Mouse (Mus musculus): ENCODE data around the gene Tnfsf18. TPM values are rescaled to one million over a fixed set of nuclear protein-coding genes. Genes with fewer than 3 reads are reported as not detected.

Gene Tnfsf18
- polyA plus RNA-seq (2016; fragmentation: Nextera tagmentation; extraction: Ambion mirVana) = not detected in 2 replicates

DNA sequence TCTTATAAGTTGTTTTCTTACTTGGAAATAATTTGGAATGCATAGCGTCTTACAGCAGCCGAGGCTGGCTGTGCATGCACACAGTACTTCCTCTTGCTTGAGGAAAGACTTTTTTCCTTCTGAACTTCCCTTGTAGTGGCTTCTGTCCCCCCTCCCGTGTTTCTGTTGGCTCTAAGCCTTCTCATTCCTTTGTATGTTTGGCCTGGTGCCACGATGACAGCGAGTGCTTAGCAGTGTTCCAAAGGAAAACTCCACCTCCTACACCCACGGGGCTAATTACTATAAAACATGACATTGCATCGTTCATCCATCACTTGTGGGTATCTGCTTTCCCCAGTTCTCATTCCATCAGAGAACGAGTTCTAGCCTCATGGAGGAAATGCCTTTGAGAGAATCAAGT lies at the start of gene Tnfsf18:
Gene Tnfsf18, plus strand, starts transcription at position 313 of the 400 bp plus-strand sequence.
- ATAC-seq (ENCODE audit: low FRiP score) = no peak
- Histone ChIP-seq H3K4me3 (replicated peaks) (no peak within 1 kb of the TSS), H3K4me2 (no peak within 1 kb of the TSS), H3K36me3 (replicated peaks) (no peaks in the 10 kb centered on the region), H3K9ac (no peak within 1 kb of the TSS), H3K9me3 (no peaks in the 10 kb centered on the region), H3K4me1 (no peaks in the 10 kb centered on the region), H3K27ac (no peak within 1 kb of the TSS), H3K27me3 (no peaks in the 10 kb centered on the region)
- 60% methylated on average over 8 of the region's 8 CpGs for WGBS

DNA sequence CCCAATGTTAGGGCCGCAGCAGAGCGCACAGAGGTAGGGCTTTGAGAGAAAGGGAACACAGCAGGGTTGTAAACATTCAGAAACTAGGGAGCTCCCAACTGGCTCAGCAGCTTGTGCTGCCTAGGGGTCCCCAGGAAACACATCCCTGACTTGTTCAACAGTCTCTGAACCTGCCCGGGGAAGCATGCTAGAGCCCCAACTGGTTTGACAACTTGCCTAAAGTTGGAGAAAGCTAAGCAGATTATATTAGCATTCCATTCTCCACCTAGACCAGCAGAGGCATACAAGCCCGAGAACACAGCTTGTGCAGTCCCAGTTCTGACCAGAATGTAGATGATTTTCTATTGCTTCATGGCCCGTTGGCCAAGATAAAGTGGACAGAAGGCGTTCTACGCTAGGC lies 49.6 kb upstream of the Tnfsf18 start:
- WGBS = 77% methylated on average over 7 of the region's 7 CpGs
- Histone ChIP-seq H3K9me3 (no peaks in the 10 kb centered on the region), H3K36me3 (replicated peaks) (no peaks in the 10 kb centered on the region), H3K27me3 (no peaks in the 10 kb centered on the region), H3K4me2 (no peak overlapping the region), H3K4me3 (replicated peaks) (no peak overlapping the region), H3K4me1 (peaks cover 4% of the 10 kb centered on the region; the same call in 1 of the 2 replicates), H3K27ac (no peak overlapping the region), H3K9ac (no peak overlapping the region)
- no peak for ATAC-seq (ENCODE audit: low FRiP score)

DNA sequence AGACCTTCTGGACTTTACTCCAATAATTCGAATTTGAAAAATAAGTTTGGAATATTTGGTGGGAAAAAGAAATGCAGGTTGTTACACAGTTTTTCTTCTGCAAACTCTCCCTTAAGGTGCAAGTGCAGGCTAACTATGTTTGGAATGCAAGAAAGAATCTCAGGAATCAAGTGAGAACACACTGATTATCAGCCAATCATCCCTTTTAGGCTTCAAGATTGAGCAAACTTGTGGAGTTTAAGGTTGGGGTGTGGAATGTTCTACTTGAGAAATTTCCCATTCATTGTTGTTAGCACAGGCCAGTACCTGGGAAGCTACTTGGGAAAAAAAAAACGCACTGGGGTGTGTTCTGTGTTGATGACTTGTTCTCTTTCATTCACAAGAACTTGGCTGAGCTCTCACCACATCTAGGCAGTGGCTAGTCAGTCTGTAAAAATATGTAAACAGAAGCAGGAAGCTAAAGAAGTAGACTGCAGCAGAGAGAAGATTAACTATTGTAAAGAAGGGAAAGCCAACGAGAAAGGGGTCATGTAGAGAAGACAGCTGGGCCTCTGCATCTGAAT lies 42.7 kb upstream of the Tnfsf18 start:
- Histone ChIP-seq H3K36me3 (replicated peaks) (no peaks in the 10 kb centered on the region), H3K4me1 (no peaks in the 10 kb centered on the region), H3K27me3 (no peaks in the 10 kb centered on the region), H3K4me2 (no peak overlapping the region), H3K9me3 (peaks cover 3% of the 10 kb centered on the region; the same call in 1 of the 2 replicates), H3K9ac (no peak overlapping the region), H3K27ac (no peak overlapping the region), H3K4me3 (replicated peaks) (no peak overlapping the region)
- 59% methylated on average over 3 of the region's 3 CpGs for WGBS
- no peak for ATAC-seq (ENCODE audit: low FRiP score)

DNA sequence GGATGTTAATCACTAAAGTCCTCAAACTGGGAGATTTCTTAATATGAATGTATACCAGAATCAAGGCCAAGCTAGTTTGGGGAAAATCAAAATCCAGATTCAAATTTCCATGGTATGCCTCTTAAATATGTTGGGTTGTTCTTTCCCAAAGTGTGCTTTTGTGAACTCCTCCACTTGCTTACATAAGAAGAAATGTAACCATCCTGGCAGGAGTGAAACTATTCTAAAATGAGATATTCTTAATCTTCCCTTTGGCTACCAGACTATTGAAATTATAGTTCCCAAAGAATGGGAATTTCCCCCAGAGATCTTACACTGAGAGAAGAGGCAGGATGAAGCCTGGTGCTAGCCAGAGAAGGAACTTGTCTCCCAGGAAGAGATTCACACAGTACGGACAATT lies 42.2 kb upstream of the Tnfsf18 start:
- H3K27me3 ChIP-seq = no peaks in the 10 kb centered on the region
- WGBS = 92% methylated on average over 1 of the region's 1 CpGs
- H3K9me3 ChIP-seq = peaks cover 3% of the 10 kb centered on the region; the same call in 1 of the 2 replicates
- no peaks in the 10 kb centered on the region for H3K36me3 ChIP-seq (replicated peaks)
- no peak overlapping the region for H3K27ac ChIP-seq
- ATAC-seq (ENCODE audit: low FRiP score) = no peak
- H3K4me2 ChIP-seq = no peak overlapping the region
- no peak overlapping the region for H3K9ac ChIP-seq
- no peaks in the 10 kb centered on the region for H3K4me1 ChIP-seq
- H3K4me3 ChIP-seq (replicated peaks) = no peak overlapping the region

DNA sequence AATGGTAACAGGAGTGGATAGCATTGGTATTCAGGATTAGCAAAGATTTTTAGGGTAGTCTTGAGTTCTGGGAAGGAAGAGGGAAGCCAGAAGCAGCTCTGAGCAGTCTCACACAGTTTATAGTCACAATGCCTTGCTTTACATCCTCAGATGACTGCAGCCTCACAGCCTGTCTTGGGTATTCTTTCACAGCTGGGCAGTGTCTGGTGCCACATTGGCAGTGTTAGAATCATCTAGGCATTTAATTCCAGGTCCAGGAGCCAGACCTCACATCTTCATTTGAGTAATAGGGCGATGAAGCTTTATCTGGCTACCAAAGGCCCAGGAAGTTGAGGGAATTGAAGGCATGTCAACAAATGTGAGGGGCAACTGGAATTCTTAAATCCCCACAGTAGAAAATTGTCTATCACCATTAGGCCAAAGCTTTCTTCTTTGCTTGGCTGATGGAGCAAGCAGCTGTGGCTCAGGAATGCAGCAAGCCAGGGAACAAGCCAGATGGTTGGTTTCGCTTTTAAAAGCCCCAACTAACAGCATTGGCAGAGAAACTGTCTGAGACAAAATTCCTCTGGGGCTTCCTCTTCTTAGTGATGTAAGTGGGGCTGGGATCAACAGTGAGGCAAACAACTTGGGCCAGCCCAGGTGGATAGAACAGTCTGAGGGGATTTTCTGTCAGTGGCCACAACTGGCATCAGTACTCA lies 30.9 kb upstream of the Tnfsf18 start:
- no peak for ATAC-seq (ENCODE audit: low FRiP score)
- H3K9ac ChIP-seq = no peak overlapping the region
- WGBS = 72% methylated on average over 2 of the region's 2 CpGs
- H3K4me3 ChIP-seq (replicated peaks) = no peak overlapping the region
- no peaks in the 10 kb centered on the region for H3K4me1 ChIP-seq
- no peak overlapping the region for H3K27ac ChIP-seq
- no peaks in the 10 kb centered on the region for H3K27me3 ChIP-seq
- no peak overlapping the region for H3K4me2 ChIP-seq
- H3K9me3 ChIP-seq = no peaks in the 10 kb centered on the region
- H3K36me3 ChIP-seq (replicated peaks) = no peaks in the 10 kb centered on the region

DNA sequence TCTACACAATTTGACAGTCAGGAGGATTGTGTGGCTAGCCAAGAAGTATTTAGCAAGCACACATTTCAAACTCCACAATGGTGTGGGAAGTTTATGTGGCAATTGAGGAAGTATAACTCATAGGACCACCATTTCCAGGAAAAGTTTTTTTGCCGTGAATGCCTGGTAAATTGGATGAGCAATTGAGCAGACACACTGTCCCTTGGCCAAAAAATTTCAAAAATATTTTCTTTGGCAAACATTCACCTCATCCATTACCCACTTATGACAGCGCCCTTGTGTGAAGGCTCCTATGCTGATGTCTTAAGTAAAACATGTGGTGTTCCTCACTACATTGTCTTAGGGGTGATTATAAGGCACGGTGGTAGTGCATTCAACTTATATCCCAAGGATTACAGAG lies 17.2 kb upstream of the Tnfsf18 start:
- Histone ChIP-seq H3K9ac (no peak overlapping the region), H3K27ac (no peak overlapping the region), H3K27me3 (no peaks in the 10 kb centered on the region), H3K4me3 (replicated peaks) (no peak overlapping the region), H3K4me1 (no peaks in the 10 kb centered on the region), H3K4me2 (no peak overlapping the region), H3K36me3 (replicated peaks) (no peaks in the 10 kb centered on the region), H3K9me3 (no peaks in the 10 kb centered on the region)
- no peak for ATAC-seq (ENCODE audit: low FRiP score)
- 90% methylated on average over 3 of the region's 3 CpGs for WGBS

DNA sequence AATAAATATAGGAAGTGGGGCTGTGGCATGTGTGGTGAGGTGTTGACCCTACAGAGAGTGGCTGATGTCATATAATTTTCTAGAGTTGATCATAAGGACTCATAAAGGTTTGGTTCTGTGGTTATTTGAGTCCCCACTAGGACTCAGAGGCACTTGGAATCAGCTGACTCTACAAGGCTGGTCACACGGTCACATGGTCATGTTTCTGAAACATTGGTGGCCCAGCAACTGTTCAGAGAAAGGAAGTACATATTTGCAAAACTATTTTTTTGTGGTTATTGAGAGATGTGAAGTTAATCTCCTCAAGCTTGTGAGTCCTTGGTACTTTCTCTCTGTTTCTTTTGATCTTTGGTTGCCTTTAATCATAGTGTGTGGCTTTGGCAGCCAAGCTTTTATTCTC lies 14.6 kb upstream of the Tnfsf18 start:
- Histone ChIP-seq H3K4me3 (replicated peaks) (no peak overlapping the region), H3K36me3 (replicated peaks) (no peaks in the 10 kb centered on the region), H3K9me3 (no peaks in the 10 kb centered on the region), H3K4me1 (no peaks in the 10 kb centered on the region), H3K27me3 (no peaks in the 10 kb centered on the region), H3K4me2 (no peak overlapping the region), H3K9ac (no peak overlapping the region), H3K27ac (no peak overlapping the region)
- ATAC-seq (ENCODE audit: low FRiP score) = no peak
- 76% methylated on average over 1 of the region's 1 CpGs for WGBS

DNA sequence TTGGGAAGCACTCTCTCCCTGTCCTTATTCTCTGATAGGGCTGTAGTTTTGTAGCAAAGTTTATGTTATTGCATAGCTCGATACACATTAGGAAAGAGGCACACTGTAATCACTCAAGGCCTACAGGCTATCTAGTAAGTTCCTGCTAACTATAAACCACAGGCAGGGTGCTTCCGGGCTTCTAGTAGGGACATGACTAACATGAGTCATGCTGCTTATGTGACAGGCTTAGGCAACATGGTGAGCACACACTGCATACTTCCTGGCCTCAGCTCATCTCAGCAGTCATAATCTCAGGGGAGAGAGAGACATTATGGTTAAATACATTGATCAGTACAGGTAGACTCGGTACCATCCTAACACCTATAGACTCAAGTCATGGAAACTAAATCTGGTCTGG lies 12.2 kb upstream of the Tnfsf18 start:
- H3K9me3 ChIP-seq = no peaks in the 10 kb centered on the region
- H3K4me2 ChIP-seq = no peak overlapping the region
- no peaks in the 10 kb centered on the region for H3K36me3 ChIP-seq (replicated peaks)
- no peak overlapping the region for H3K4me3 ChIP-seq (replicated peaks)
- 90% methylated on average over 3 of the region's 3 CpGs for WGBS
- H3K4me1 ChIP-seq = no peaks in the 10 kb centered on the region
- no peak overlapping the region for H3K9ac ChIP-seq
- H3K27me3 ChIP-seq = no peaks in the 10 kb centered on the region
- H3K27ac ChIP-seq = no peak overlapping the region
- no peak for ATAC-seq (ENCODE audit: low FRiP score)

DNA sequence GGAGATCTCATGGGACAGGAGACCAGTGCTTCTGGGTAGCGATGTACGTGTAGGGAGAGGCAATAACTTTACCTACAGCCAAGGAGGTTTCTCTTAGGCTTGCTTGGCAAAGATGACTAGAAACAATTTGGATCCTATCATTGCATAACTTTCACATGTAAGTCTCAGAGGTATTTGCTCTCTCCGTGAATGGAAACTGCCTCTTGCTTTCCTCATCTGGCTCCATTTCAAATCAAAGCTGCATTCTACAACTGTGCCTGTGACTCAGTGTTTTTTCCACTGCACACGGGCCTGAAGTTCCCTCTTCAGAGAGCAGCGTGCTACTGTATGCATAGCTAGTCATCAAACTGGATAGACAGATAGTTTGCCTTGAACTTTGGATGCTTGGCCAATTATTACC lies 7.4 kb upstream of the Tnfsf18 start:
- Histone ChIP-seq H3K9me3 (no peaks in the 10 kb centered on the region), H3K4me3 (replicated peaks) (no peak overlapping the region), H3K27me3 (no peaks in the 10 kb centered on the region), H3K4me1 (no peaks in the 10 kb centered on the region), H3K9ac (no peak overlapping the region), H3K4me2 (no peak overlapping the region), H3K27ac (no peak overlapping the region), H3K36me3 (replicated peaks) (no peaks in the 10 kb centered on the region)
- 95% methylated on average over 5 of the region's 5 CpGs for WGBS
- ATAC-seq (ENCODE audit: low FRiP score) = no peak

DNA sequence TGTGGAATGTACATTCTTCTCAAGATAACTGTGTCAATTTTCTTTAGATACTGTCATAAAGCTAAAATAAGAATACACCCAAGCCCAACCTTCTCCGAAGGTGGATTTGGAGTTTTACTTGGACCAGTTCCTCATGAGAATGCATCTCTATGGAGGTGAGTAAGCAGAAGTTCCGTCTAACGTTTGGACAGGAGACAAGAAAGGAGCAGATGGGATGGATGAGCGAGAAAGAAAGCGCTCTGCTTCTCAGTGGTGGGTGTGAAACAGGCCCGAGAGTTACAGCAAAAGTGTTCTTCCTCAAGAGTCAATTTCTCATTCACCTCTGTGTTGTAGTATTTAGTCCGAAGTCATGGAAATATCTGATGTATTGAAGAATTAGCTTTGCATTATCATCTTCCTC lies 2.7 kb upstream of the Tnfsf18 start:
- no peak overlapping the region for H3K27ac ChIP-seq
- H3K4me3 ChIP-seq (replicated peaks) = no peak overlapping the region
- H3K9ac ChIP-seq = no peak overlapping the region
- H3K27me3 ChIP-seq = no peaks in the 10 kb centered on the region
- 88% methylated on average over 7 of the region's 7 CpGs for WGBS
- no peaks in the 10 kb centered on the region for H3K9me3 ChIP-seq
- no peak overlapping the region for H3K4me2 ChIP-seq
- H3K4me1 ChIP-seq = no peaks in the 10 kb centered on the region
- H3K36me3 ChIP-seq (replicated peaks) = no peaks in the 10 kb centered on the region
- ATAC-seq (ENCODE audit: low FRiP score) = no peak

DNA sequence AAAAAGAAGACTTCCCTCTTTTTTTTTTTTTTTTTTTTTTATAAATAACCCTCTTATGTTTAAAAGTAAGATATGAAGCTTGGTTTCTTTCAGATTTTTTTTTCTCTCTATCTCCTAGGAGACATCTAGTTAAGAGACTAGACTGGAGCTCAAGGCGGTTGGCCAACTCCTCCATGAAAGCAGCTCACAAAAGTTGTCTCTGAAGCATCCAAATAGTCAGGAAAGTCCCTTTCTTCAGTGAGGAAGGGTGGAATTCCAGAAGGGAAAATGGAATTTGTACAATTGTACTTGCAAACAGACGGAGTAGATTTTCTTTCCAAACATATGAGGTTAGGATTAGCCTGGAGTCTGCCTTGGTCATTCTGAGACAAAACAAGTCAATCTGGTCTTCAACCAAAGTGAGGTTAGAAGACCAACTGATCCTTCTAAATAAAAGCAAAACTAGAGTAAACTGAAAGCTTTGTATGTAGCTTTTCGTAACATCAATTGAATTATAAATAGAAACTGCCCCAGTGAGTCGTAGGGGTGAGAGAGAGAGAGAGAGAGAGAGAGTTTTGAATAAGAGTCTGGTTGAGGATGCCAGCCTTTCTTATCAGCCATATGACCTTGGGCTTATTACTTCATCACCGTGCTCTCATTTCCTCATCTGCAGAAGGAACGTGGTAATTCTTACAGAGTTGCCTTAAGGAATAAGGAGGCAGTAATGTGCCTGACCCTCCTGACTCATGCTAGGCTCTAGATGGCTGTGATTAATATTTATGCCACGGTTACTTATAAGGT lies 2.6 kb downstream of the Tnfsf18 start:
- H3K4me1 ChIP-seq = no peaks in the 10 kb centered on the region
- no peak overlapping the region for H3K4me2 ChIP-seq
- H3K27ac ChIP-seq = no peak overlapping the region
- no peaks in the 10 kb centered on the region for H3K9me3 ChIP-seq
- no peak for ATAC-seq (ENCODE audit: low FRiP score)
- WGBS = 85% methylated on average over 7 of the region's 7 CpGs
- no peaks in the 10 kb centered on the region for H3K36me3 ChIP-seq (replicated peaks)
- H3K9ac ChIP-seq = no peak overlapping the region
- H3K4me3 ChIP-seq (replicated peaks) = no peak overlapping the region
- no peaks in the 10 kb centered on the region for H3K27me3 ChIP-seq

DNA sequence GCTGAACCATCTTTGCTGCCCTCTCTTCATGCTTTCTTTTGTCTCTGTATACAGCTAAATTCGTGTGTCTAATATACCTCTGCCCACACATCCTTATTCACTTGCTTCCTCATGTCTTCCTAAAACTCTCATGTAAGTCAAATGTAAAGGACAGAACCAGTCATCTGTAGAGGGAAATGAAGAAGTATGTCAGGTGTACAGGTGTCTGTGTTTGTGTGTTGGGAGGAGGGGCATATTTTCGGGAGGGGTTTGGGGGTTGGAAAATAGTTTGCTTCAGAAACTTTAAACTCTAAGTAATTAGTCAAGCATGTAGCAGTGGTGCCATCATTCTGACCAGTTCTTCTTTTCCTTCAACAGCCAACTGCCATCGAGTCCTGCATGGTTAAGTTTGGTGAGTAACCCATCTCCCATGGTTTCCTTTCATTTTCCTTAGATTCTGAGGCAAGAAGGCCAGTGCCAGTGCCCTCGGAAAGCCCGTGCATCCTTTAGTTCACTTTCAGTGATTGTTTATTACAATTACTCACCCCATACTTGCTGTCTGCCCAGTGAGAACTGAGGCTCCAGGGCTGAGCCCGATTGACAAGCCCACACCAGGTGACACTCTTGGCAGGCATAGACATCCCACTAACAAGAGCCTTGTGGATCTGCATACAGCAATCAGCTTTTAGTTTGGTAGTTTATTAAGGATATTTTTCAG lies 5.8 kb downstream of the Tnfsf18 start:
- no peaks in the 10 kb centered on the region for H3K9me3 ChIP-seq
- H3K4me1 ChIP-seq = no peaks in the 10 kb centered on the region
- no peak overlapping the region for H3K4me3 ChIP-seq (replicated peaks)
- WGBS = 85% methylated on average over 6 of the region's 6 CpGs
- ATAC-seq (ENCODE audit: low FRiP score) = no peak
- H3K36me3 ChIP-seq (replicated peaks) = no peaks in the 10 kb centered on the region
- H3K27ac ChIP-seq = no peak overlapping the region
- H3K9ac ChIP-seq = no peak overlapping the region
- H3K27me3 ChIP-seq = no peaks in the 10 kb centered on the region
- H3K4me2 ChIP-seq = no peak overlapping the region

All from forebrain, embryonic 12.5 days (tissue).